Mouse (Mus musculus) testis, adult 2 months (tissue): ENCODE results near the gene Ccr6.

ENCODE experiments used
- CTCF ChIP-seq: fragments of 200-500 bp; IDR thresholded peaks from 2 replicates; pipeline ENCODE4 v1.5.1; 2012; ENCODE audit warnings: low read depth, mild to moderate bottlenecking, inconsistent platforms, low read length, moderate library complexity; ENCODE audit not compliant: control insufficient read depth, insufficient read depth, insufficient replicate concordance
- POLR2A ChIP-seq: fragments of 200-500 bp; IDR thresholded peaks from 2 replicates; pipeline ENCODE4 v1.6.1; 2012; ENCODE audit warnings: low read depth, mild to moderate bottlenecking, inconsistent platforms, low read length, moderate library complexity; ENCODE audit not compliant: control insufficient read depth

GRCm38 (mm10) chr17:8244124-8244523 is 8.3 kb downstream of the Ccr6 start:
- TF ChIP-seq CTCF, result no peak
- no peak for TF ChIP-seq POLR2A
